Mouse (Mus musculus): ENCODE data around the gene Slc25a11. TPM values are rescaled to one million over a fixed set of nuclear protein-coding genes. Genes with fewer than 3 reads are reported as not detected.
A peak's percentile ranks its signal among the peaks of the same experiment; 100 is the strongest.

The Slc25a11 gene
- total RNA-seq, 2 experiments from 2014 or later, result 121 to 123 TPM

- DNase-seq (ENCODE audit: low spot score in 2 of 2), result no peak
Measured at GRCm38 (mm10) chr11:70652029-70652883, 5.0 kb upstream of the Slc25a11 start.

- DNase-seq (ENCODE audit: low spot score in 2 of 2), result peak in 1 of 2 experiments; percentile 3
Measured at GRCm38 (mm10) chr11:70651391-70651790, 4.1 kb upstream of the Slc25a11 start.

GRCm38 (mm10) chr11:70650322-70651175 is 3.3 kb upstream of the Slc25a11 start:
- peak in 1 of 2 experiments; percentile 13 for DNase-seq (ENCODE audit: low spot score in 2 of 2)

GRCm38 (mm10) chr11:70649185-70649734 is 2.0 kb upstream of the Slc25a11 start:
- no peak for DNase-seq (ENCODE audit: low spot score in 2 of 2)

GRCm38 (mm10) chr11:70648512-70648911 is 1.2 kb upstream of the Slc25a11 start:
- no peak for DNase-seq (ENCODE audit: low spot score in 2 of 2)

- no peak for DNase-seq (ENCODE audit: low spot score in 2 of 2)
Measured at GRCm38 (mm10) chr11:70647716-70648420, 589 bp upstream of the Slc25a11 start.

GRCm38 (mm10) chr11:70646259-70646555 is 1.1 kb downstream of the Slc25a11 start:
- DNase-seq (ENCODE audit: low spot score in 2 of 2), result no peak

- no peak for DNase-seq (ENCODE audit: low spot score in 2 of 2)
Measured at GRCm38 (mm10) chr11:70645461-70646258, 1.6 kb downstream of the Slc25a11 start.

- DNase-seq (ENCODE audit: low spot score in 2 of 2), result no peak
Measured at GRCm38 (mm10) chr11:70644564-70645103, 2.6 kb downstream of the Slc25a11 start.

- no peak for DNase-seq (ENCODE audit: low spot score in 2 of 2)
Measured at GRCm38 (mm10) chr11:70643051-70643450, 4.2 kb downstream of the Slc25a11 start.

- DNase-seq (ENCODE audit: low spot score in 2 of 2), result no peak
Measured at GRCm38 (mm10) chr11:70641241-70641640, 6.0 kb downstream of the Slc25a11 start.

- no peak for DNase-seq (ENCODE audit: low spot score in 2 of 2)
Measured at GRCm38 (mm10) chr11:70639976-70640375, 7.3 kb downstream of the Slc25a11 start.

- no peak for DNase-seq (ENCODE audit: low spot score in 2 of 2)
Measured at GRCm38 (mm10) chr11:70638714-70639278, 8.5 kb downstream of the Slc25a11 start, which contains the start of gene Gp1ba. Gp1ba (plus strand) TSS chr11:70639122.

- no peak for DNase-seq (ENCODE audit: low spot score in 2 of 2)
Measured at GRCm38 (mm10) chr11:70638293-70638692, 9.0 kb downstream of the Slc25a11 start.

- no peak for DNase-seq (ENCODE audit: low spot score in 2 of 2)
Measured at GRCm38 (mm10) chr11:70637764-70638163, 9.5 kb downstream of the Slc25a11 start.

GRCm38 (mm10) chr11:70635601-70636000 is 11.7 kb downstream of the Slc25a11 start:
- no peak for DNase-seq (ENCODE audit: low spot score in 2 of 2)

GRCm38 (mm10) chr11:70630129-70630528 is 17.1 kb downstream of the Slc25a11 start:
- no peak for DNase-seq (ENCODE audit: low spot score in 2 of 2)

- no peak for DNase-seq (ENCODE audit: low spot score in 2 of 2)
Measured at GRCm38 (mm10) chr11:70629557-70629956, 17.7 kb downstream of the Slc25a11 start.

GRCm38 (mm10) chr11:70628431-70628830 is 18.8 kb downstream of the Slc25a11 start:
- DNase-seq (ENCODE audit: low spot score in 2 of 2), result no peak

- no peak for DNase-seq (ENCODE audit: low spot score in 2 of 2)
Measured at GRCm38 (mm10) chr11:70626877-70627276, 20.4 kb downstream of the Slc25a11 start.

All from layer of hippocampus, adult 18-20 months (tissue).